Mouse (Mus musculus) embryonic facial prominence, embryonic 12.5 days (tissue): ENCODE measurements around the gene 4930579F01Rik. TPM values are rescaled to one million over a fixed set of nuclear protein-coding genes. Genes with fewer than 3 reads are reported as not detected.

Experiments
- ATAC-seq: fragments of 200-750 bp; cut with Nextera tagmentation; 2 replicates; pipeline ENCODE4 v1.8.0; 2017; ENCODE audit not compliant: insufficient number of reproducible peaks, insufficient read depth, low FRiP score, low TSS enrichment
- H3K27ac ChIP-seq: fragments of 300-500 bp; sonication (generic); 2 replicates; pipeline ENCODE4 v1.5.1; 2016; ENCODE audit warnings: mild to moderate bottlenecking
- H3K27me3 ChIP-seq: fragments of 300-500 bp; sonication (generic); 2 replicates; pipeline ENCODE4 v1.6.1; 2016; ENCODE audit warnings: mild to moderate bottlenecking, moderate library complexity
- H3K36me3 ChIP-seq: fragments of 300-500 bp; sonication (generic); 2 replicates; pipeline ENCODE4 v1.6.1; 2016; ENCODE audit warnings: mild to moderate bottlenecking
- H3K4me1 ChIP-seq: fragments of 300-500 bp; sonication (generic); 2 replicates; pipeline ENCODE4 v1.6.1; 2016
- H3K4me2 ChIP-seq: fragments of 300-500 bp; sonication (generic); replicated peaks from 2 replicates; pipeline ENCODE4 v1.6.1; 2016; ENCODE audit warnings: mild to moderate bottlenecking, moderate library complexity
- H3K4me3 ChIP-seq: fragments of 300-500 bp; sonication (generic); 2 replicates; pipeline ENCODE4 v1.5.1; 2016; ENCODE audit warnings: mild to moderate bottlenecking
- H3K9ac ChIP-seq: fragments of 300-500 bp; sonication (generic); 2 replicates; pipeline ENCODE4 v1.6.1; 2016; ENCODE audit warnings: mild to moderate bottlenecking, moderate library complexity
- H3K9me3 ChIP-seq: fragments of 300-500 bp; sonication (generic); 2 replicates; pipeline ENCODE4 v1.6.1; 2016; ENCODE audit warnings: mild to moderate bottlenecking, moderate library complexity
- WGBS: fragments of 180-500 bp; shearing (Covaris S2); methylation state at CpG from one replicate; pipeline ENCODE4 v1.1.7; 2016; 5-methylcytosine and 5-hydroxymethylcytosine counted together
- polyA plus RNA-seq: library from polyadenylated mRNA; unstranded; fragments of >200 nt; fragmentation: Nextera tagmentation; extraction: Ambion mirVana; gene quantifications from 2 replicates; pipeline ENCODE4 v1.2.1, GENCODE M21; 2016

4930579F01Rik gene
- polyA plus RNA-seq, 1 experiment from 2014 or later, result 0.10 TPM

DNA sequence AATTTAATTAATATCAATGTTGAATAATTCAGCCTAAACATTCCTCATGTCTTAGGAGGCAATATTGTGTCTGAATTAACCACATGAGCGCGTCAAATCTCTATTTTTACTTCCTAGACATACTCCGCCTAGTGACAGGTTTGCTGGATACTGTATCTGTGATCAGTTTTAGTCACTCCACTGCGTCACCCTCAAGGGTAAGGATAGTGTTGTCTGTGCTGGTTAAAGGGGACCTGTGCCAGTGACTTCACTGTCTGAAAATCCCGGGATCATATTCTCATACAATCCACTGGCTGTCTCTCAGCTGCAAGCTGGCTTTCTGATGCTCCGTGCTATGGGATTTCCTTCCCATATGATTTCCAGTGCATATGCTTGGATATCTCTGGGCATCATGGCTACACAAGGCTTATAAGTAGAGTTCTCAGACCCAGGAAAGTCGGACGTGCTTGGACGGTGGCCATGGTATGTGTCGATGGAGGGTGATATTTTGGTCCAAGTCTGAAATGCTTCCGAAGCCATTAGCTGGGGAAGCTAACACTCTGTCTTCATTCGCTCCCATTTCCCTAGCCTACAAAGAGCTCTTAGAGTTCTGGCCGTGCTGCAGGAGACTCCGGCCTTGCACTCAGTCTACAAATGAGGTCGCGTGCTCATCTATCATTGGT, 74.0 kb downstream of the 4930579F01Rik start:
- Histone ChIP-seq H3K4me3 (no peak overlapping the region), H3K27me3 (no peaks in the 10 kb centered on the region), H3K9me3 (no peaks in the 10 kb centered on the region), H3K4me2 (no peak overlapping the region), H3K36me3 (no peaks in the 10 kb centered on the region), H3K4me1 (no peaks in the 10 kb centered on the region), H3K27ac (no peak overlapping the region), H3K9ac (no peak overlapping the region)
- 95% methylated on average over 16 of the region's 16 CpGs for WGBS
- ATAC-seq, result no peak

DNA sequence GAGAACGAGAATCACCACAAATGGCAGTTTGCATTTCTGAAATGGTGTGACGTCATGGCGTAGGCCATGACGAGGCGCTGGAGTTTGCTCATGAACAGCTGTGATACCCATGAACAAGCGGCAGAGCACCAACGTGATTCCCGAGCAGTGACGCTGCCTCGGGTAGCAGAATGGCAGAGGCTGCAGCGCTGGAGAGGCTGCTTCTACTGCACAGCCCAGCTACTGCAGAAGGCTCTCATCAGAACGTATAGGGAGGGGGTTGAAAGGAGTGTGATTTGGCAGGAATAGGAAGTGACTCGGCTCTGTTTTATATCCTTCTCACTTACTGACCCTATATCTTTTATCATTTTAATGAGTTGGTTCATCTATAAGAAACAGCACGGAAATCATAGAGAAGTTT, 74.8 kb downstream of the 4930579F01Rik start:
- ATAC-seq, result no peak
- no peaks in the 10 kb centered on the region for H3K27me3 ChIP-seq
- WGBS, result 79% methylated on average over 14 of the region's 14 CpGs

DNA sequence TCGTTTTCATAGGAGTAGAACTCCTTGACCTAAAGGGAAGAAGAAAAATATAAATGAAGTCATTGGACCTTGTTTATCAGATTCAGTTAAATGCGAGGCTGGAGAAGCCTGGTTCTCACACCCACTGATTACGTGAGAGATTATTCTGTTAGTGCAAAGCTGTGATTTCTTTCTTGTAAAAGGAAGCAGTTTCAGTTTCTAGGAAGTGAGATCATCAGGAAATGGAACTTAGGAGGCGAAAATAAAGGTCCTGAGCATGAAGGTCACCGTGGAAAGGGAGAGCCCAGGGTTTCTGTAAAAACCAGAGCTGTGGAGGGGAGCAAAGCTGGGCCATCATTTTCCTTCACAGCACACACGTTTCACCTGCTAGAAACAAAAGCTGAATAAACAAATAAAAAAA, 75.2 kb downstream of the 4930579F01Rik start:
- no peaks in the 10 kb centered on the region for H3K9me3 ChIP-seq
- H3K4me3 ChIP-seq, result no peak overlapping the region
- WGBS, result 76% methylated on average over 6 of the region's 6 CpGs
- H3K27ac ChIP-seq, result no peak overlapping the region
- no peaks in the 10 kb centered on the region for H3K36me3 ChIP-seq
- H3K27me3 ChIP-seq, result no peaks in the 10 kb centered on the region
- H3K4me1 ChIP-seq, result no peaks in the 10 kb centered on the region
- H3K9ac ChIP-seq, result no peak overlapping the region
- ATAC-seq, result no peak
- H3K4me2 ChIP-seq, result no peak overlapping the region

More for the DNA sequence above, 74.8 kb downstream of the 4930579F01Rik start:
- no peak overlapping the region for H3K4me2 ChIP-seq
- H3K9ac ChIP-seq, result no peak overlapping the region
- H3K27ac ChIP-seq, result no peak overlapping the region
- no peak overlapping the region for H3K4me3 ChIP-seq
- no peaks in the 10 kb centered on the region for H3K9me3 ChIP-seq
- H3K4me1 ChIP-seq, result no peaks in the 10 kb centered on the region
- H3K36me3 ChIP-seq, result no peaks in the 10 kb centered on the region

DNA sequence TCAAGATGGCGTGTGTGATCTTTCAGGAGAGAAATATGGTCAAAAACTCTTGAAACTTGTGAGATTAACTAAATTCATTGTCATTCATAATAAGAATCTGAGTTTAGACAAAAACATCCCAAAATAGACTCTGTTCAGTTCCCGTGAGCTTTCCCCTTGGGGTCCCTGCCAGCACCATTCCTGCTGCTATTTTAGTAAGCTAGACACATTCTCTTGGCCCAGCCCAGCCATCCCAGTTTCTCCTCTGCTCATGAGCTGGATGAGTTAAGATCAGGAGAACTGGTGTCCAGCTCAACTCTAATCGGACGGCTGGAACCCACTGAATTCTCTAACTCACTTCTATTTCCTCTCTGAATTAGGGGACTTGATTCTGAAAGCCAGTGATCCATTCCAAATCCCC, 76.8 kb downstream of the 4930579F01Rik start:
- no peaks in the 10 kb centered on the region for H3K36me3 ChIP-seq
- no peak overlapping the region for H3K27ac ChIP-seq
- 86% methylated on average over 4 of the region's 4 CpGs for WGBS
- ATAC-seq, result no peak
- H3K27me3 ChIP-seq, result no peaks in the 10 kb centered on the region
- H3K9ac ChIP-seq, result no peak overlapping the region
- H3K4me3 ChIP-seq, result no peak overlapping the region
- H3K4me1 ChIP-seq, result no peaks in the 10 kb centered on the region
- no peak overlapping the region for H3K4me2 ChIP-seq
- H3K9me3 ChIP-seq, result no peaks in the 10 kb centered on the region

DNA sequence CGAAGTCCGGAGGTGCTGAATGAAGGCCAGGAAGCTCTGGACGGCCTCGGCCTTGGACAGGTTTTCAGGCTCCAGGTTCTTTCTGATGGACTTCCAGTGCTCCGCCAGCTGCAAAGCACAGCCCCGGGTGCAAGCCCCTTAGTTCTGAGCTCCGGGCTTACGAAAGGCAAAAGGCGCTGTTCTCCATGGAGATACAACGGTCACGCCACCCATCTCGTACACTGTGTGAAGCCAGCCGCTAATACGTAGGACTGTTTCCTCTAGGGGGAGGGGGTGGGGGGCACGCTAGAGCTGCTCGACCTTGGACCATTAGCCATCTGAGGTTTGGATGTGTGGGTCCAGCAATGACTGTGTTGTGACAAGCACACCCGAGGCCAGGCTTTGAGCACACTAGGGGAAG, 79.5 kb downstream of the 4930579F01Rik start:
- no peaks in the 10 kb centered on the region for H3K36me3 ChIP-seq
- H3K4me2 ChIP-seq, result no peak overlapping the region
- WGBS, result 82% methylated on average over 17 of the region's 17 CpGs
- H3K4me1 ChIP-seq, result no peaks in the 10 kb centered on the region
- ATAC-seq, result no peak
- no peaks in the 10 kb centered on the region for H3K9me3 ChIP-seq
- no peak overlapping the region for H3K4me3 ChIP-seq
- H3K27me3 ChIP-seq, result no peaks in the 10 kb centered on the region
- H3K9ac ChIP-seq, result no peak overlapping the region
- no peak overlapping the region for H3K27ac ChIP-seq

Other genes starting within 250 kb of the 4930579F01Rik start
- gene Dapp1, start 212.3 kb downstream of the 4930579F01Rik start, polyA plus RNA-seq, result 3.9 and 4.1 TPM in 2 replicates
- gene 1110002E22Rik, start 128.8 kb downstream of the 4930579F01Rik start, polyA plus RNA-seq, result 0.27 and 0.47 TPM in 2 replicates
- not detected in 2 replicates for gene Gm5105, start 126.4 kb downstream of the 4930579F01Rik start, polyA plus RNA-seq
- gene Trmt10a, start 50.4 kb downstream of the 4930579F01Rik start, polyA plus RNA-seq, result 14.0 and 15.2 TPM in 2 replicates
- gene Mttp, start 48.9 kb downstream of the 4930579F01Rik start, polyA plus RNA-seq, result 9.7 and 10.2 TPM in 2 replicates
- gene Adh7, start 23.9 kb upstream of the 4930579F01Rik start, polyA plus RNA-seq, result 0.39 and 0.82 TPM in 2 replicates
- 0.58 and 0.90 TPM in 2 replicates for gene Adh1, start 67.2 kb upstream of the 4930579F01Rik start, polyA plus RNA-seq
- gene Adh6a, start 119.5 kb upstream of the 4930579F01Rik start, polyA plus RNA-seq, result not detected in 2 replicates
- gene Adh6b, start 147.9 kb upstream of the 4930579F01Rik start, polyA plus RNA-seq, result 0.29 and 0.47 TPM in 2 replicates
- not detected in 2 replicates for gene Adh4, start 221.6 kb upstream of the 4930579F01Rik start, polyA plus RNA-seq
- 236 and 237 TPM in 2 replicates for gene Adh5, start 249.3 kb upstream of the 4930579F01Rik start, polyA plus RNA-seq